ENCODE assay signal across 22 mouse cellular contexts in the genomic region with DNA sequence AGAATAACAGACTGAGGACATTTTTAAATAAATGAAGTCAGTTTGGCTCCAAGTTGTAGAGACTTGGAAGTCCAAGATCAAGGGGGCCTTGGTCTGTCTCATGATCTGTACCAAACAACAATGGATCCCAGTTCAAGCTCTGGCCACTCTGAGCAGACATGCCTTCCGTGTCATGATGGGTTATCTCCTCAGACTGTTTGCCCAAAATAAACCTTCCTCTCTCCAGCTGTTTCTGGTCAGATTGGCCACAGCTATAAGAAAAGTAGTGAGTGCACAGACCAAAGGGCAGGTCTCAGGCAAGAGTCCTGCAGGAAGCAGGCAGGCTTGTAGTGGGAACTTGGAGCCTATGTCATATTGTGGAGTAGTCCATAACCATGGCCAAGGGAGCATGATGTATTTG. TPM values are rescaled to one million over a fixed set of nuclear protein-coding genes. Genes with fewer than 3 reads are reported as not detected.
DNase-seq lines count a peak whose midpoint lies in the region; ATAC-seq and TF ChIP-seq lines count a peak whose summit lies in the region.
"Had no signal": no experiment of that assay in that cellular context is flagged by ENCODE, and none has a peak within 500 bp of the region (broad histone marks: within the 10 kb centered on the region; RNA-seq: fewer than 3 reads in every experiment).

No protein-coding gene starts in this region.

- WGBS in heart, embryonic 10.5 days = 39% methylated on average over 1 of the region's 1 CpGs
- WGBS in liver, embryonic 12.5 days (ENCODE audit: insufficient replicate concordance) = 21% methylated on average over 1 of the region's 1 CpGs
- WGBS in liver, postnatal 0 days (ENCODE audit: insufficient replicate concordance) = 29% methylated on average over 1 of the region's 1 CpGs

- intact Hi-C loops in left cerebral cortex, postnatal 25 days (cut with DNase I) = no loop called here

- no peaks in the 10 kb centered on the region for H3K36me3 ChIP-seq in heart, embryonic 10.5 days
- H3K36me3 ChIP-seq in liver, embryonic 12.5 days = no peaks in the 10 kb centered on the region
- H3K36me3 ChIP-seq in liver, postnatal 0 days (replicated peaks; ENCODE audit: insufficient read depth, low read length) = no peaks in the 10 kb centered on the region
- H3K36me3 ChIP-seq: embryonic facial prominence, embryonic 10.5 days; hindbrain, embryonic 12.5 days had no signal

- H3K4me3 ChIP-seq in heart, embryonic 10.5 days = no peak overlapping the region
- no peak overlapping the region for H3K4me3 ChIP-seq in liver, embryonic 12.5 days
- H3K4me3 ChIP-seq in liver, postnatal 0 days (ENCODE audit: low read depth, low read length) = no peak overlapping the region
- H3K4me3 ChIP-seq: embryonic facial prominence, embryonic 10.5 days; forebrain, embryonic 13.5 days; gastrocnemius, adult 2 months; hindbrain, embryonic 12.5 days had no signal

- H3K9ac ChIP-seq in liver, embryonic 12.5 days = no peak overlapping the region
- H3K9ac ChIP-seq in liver, postnatal 0 days (replicated peaks) = no peak overlapping the region
- H3K9ac ChIP-seq: forebrain, embryonic 13.5 days; forebrain, postnatal 0 days; hindbrain, embryonic 12.5 days had no signal

- no peak overlapping the region for H3K27ac ChIP-seq in heart, embryonic 10.5 days
- no peak overlapping the region for H3K27ac ChIP-seq in liver, embryonic 12.5 days
- H3K27ac ChIP-seq in liver, postnatal 0 days (ENCODE audit: low read depth) = no peak overlapping the region
- H3K27ac ChIP-seq: embryonic facial prominence, embryonic 10.5 days; forebrain, embryonic 13.5 days; gastrocnemius, adult 2 months; hindbrain, embryonic 12.5 days had no signal

- no peak for TF ChIP-seq CTCF in liver, postnatal 0 days (IDR thresholded peaks at IDR 0.05; ENCODE audit: low read depth)

- no peaks in the 10 kb centered on the region for H3K27me3 ChIP-seq in heart, embryonic 10.5 days (ENCODE audit: insufficient read depth, poor library complexity, severe bottlenecking)
- H3K27me3 ChIP-seq in liver, embryonic 12.5 days (replicated peaks) = no peaks in the 10 kb centered on the region
- no peaks in the 10 kb centered on the region for H3K27me3 ChIP-seq in liver, postnatal 0 days (ENCODE audit: insufficient read depth, low read length)
- H3K27me3 ChIP-seq: CH12.LX; forebrain, embryonic 13.5 days; hindbrain, embryonic 12.5 days; Patski had no signal

- H3K4me2 ChIP-seq in liver, embryonic 12.5 days = no peak overlapping the region
- H3K4me2 ChIP-seq in liver, postnatal 0 days (ENCODE audit: low read depth, low read length) = no peak overlapping the region
- H3K4me2 ChIP-seq: forebrain, embryonic 13.5 days; heart, embryonic 11.5 days; hindbrain, embryonic 12.5 days had no signal

- no peak for TF ChIP-seq EP300 in liver, postnatal 0 days (IDR thresholded peaks at IDR 0.05; ENCODE audit: low read depth)

- no peaks in the 10 kb centered on the region for H3K9me3 ChIP-seq in heart, embryonic 10.5 days
- no peaks in the 10 kb centered on the region for H3K9me3 ChIP-seq in liver, embryonic 12.5 days (replicated peaks)
- no peaks in the 10 kb centered on the region for H3K9me3 ChIP-seq in liver, postnatal 0 days (ENCODE audit: low read length)
- H3K9me3 ChIP-seq: embryonic facial prominence, embryonic 10.5 days; forebrain, embryonic 13.5 days; hindbrain, embryonic 12.5 days had no signal

- ATAC-seq in liver, embryonic 12.5 days = 0 out of 2 replicates have a peak, but pooled peaks have one; percentile 44
- peak; percentile 31; the same call in 1 of the 2 replicates for ATAC-seq in liver, postnatal 0 days
- ATAC-seq: activated CD4-positive, CD25-positive, alpha-beta regulatory T cell, adult 4 months; forebrain, embryonic 13.5 days; forebrain, postnatal 0 days; hindbrain, embryonic 16.5 days; Patski had no signal

- H3K4me1 ChIP-seq in heart, embryonic 10.5 days = no peaks in the 10 kb centered on the region
- peaks cover 4% of the 10 kb centered on the region; the same call in 1 of the 2 replicates for H3K4me1 ChIP-seq in liver, embryonic 12.5 days
- H3K4me1 ChIP-seq in liver, postnatal 0 days (ENCODE audit: insufficient read depth) = no peaks in the 10 kb centered on the region; the same call in none of the 2 replicates
- H3K4me1 ChIP-seq: forebrain, embryonic 13.5 days; hindbrain, embryonic 12.5 days had no signal

- peak; percentile 71 for DNase-seq in heart, embryonic 10.5 days (ENCODE audit: low spot score)
- no peak for DNase-seq in heart, postnatal 4 days
- DNase-seq in liver = no peak
- DNase-seq in liver, postnatal 0 days = no peak
- no peak for DNase-seq in left cerebral cortex, postnatal 25 days (ENCODE audit: low spot score in 2 of 2)
- DNase-seq in frontal cortex, adult 2 months (ENCODE audit: extremely low spot score in 1 of 2, low spot score in 1 of 2) = no peak
- DNase-seq: adrenal gland, postnatal 14 days; cerebellum, adult 11-12 months; cerebellum, adult 9-10 months; forebrain, postnatal 0 days; gastrocnemius, adult 2 months; gastrocnemius, postnatal 25 days; heart, postnatal 36 days had no signal

RNA-seq across cellular contexts. Expression of a gene that starts 12.3 kb away (rescaled TPM):
- polyA plus RNA-seq in heart, embryonic 10.5 days (2016; fragmentation: Nextera tagmentation; extraction: Ambion mirVana) = 8.5 and 9.4 TPM in 2 replicates
- 10 to 100 TPM; 25.9 to 28.7 TPM for total RNA-seq in heart, postnatal 4 days (2021)
- 8.8 and 10.6 TPM in 2 replicates for polyA plus RNA-seq in liver, embryonic 12.5 days (2016; fragmentation: Nextera tagmentation; extraction: Ambion mirVana)
- polyA plus RNA-seq in liver, postnatal 0 days (2015; fragmentation: Nextera tagmentation; extraction: Ambion mirVana) = 5.4 and 5.9 TPM in 2 replicates
- 10 to 100 TPM; 11.9 to 13.3 TPM for total RNA-seq in left cerebral cortex, postnatal 25 days (2021)
- polyA plus RNA-seq in frontal cortex, adult 2 months (2012; rRNA removed) = 8.3 and 9.5 TPM in 2 replicates
